Mouse (Mus musculus) heart, embryonic 16.5 days (tissue): ENCODE measurements around the gene Ypel3. TPM values are rescaled to one million over a fixed set of nuclear protein-coding genes. Genes with fewer than 3 reads are reported as not detected.

Experiments used
- ATAC-seq: fragments of 200-750 bp; cut with Nextera tagmentation; replicated peaks from 2 replicates; pipeline ENCODE4 v1.8.0; 2017; ENCODE audit warnings: moderate number of reproducible peaks; ENCODE audit not compliant: insufficient read depth, low FRiP score; ENCODE audit errors: extremely low read depth
- H3K27ac ChIP-seq: fragments of 300-500 bp; sonication (generic); 2 replicates; pipeline ENCODE4 v1.5.1; 2014; ENCODE audit warnings: mild to moderate bottlenecking, low read length, control low read depth, moderate library complexity
- H3K27me3 ChIP-seq: fragments of 300-500 bp; sonication (generic); 2 replicates; pipeline ENCODE4 v1.6.1; 2014; ENCODE audit warnings: low read length, mixed read lengths; ENCODE audit not compliant: control insufficient read depth, insufficient read depth
- H3K36me3 ChIP-seq: fragments of 300-500 bp; sonication (generic); 2 replicates; pipeline ENCODE4 v1.6.1; 2014; ENCODE audit not compliant: control insufficient read depth, insufficient read depth
- H3K4me1 ChIP-seq: fragments of 300-500 bp; sonication (generic); 2 replicates; pipeline ENCODE4 v1.6.1; 2014; ENCODE audit warnings: low read length, mixed read lengths; ENCODE audit not compliant: control insufficient read depth, insufficient read depth
- H3K4me2 ChIP-seq: fragments of 300-500 bp; sonication (generic); 2 replicates; pipeline ENCODE4 v1.6.1; 2014; ENCODE audit warnings: low read depth, mild to moderate bottlenecking, control low read depth, low read length
- H3K4me3 ChIP-seq: fragments of 300-500 bp; sonication (generic); 2 replicates; pipeline ENCODE4 v1.5.1; 2014; ENCODE audit warnings: mild to moderate bottlenecking, control low read depth, low read length
- H3K9ac ChIP-seq: fragments of 300-500 bp; sonication (generic); 2 replicates; pipeline ENCODE4 v1.6.1; 2014; ENCODE audit warnings: low read length, control low read depth
- H3K9me3 ChIP-seq: fragments of 300-500 bp; sonication (generic); replicated peaks from 2 replicates; pipeline ENCODE4 v1.6.1; 2016; ENCODE audit warnings: low read length; ENCODE audit not compliant: control insufficient read depth
- WGBS: fragments of 180-500 bp; shearing (Covaris S2); extraction: QIAGEN DNeasy Blood & Tissue Kit; methylation state at CpG from one replicate; pipeline ENCODE4 v1.1.7; 2014; 5-methylcytosine and 5-hydroxymethylcytosine counted together
- polyA plus RNA-seq: library from polyadenylated mRNA; unstranded; fragments of >200 nt; fragmentation: Nextera tagmentation; extraction: Ambion mirVana; gene quantifications from 2 replicates; pipeline ENCODE4 v1.2.1, GENCODE M21; 2015

Gene Ypel3
- polyA plus RNA-seq, 1 experiment from 2014 or later: 80.8 TPM

GRCm38 (mm10) chr7:126794271-126794605 lies 17.5 kb downstream of the Ypel3 start:
- Histone ChIP-seq H3K4me3 (no peak overlapping the region), H3K4me2 (peak overlapping the region; percentile 13; the same call in 1 of the 2 replicates), H3K36me3 (peaks cover 35% of the 10 kb centered on the region), H3K27ac (peak overlapping the region; percentile 44; the same call in 1 of the 2 replicates), H3K9me3 (no peaks in the 10 kb centered on the region), H3K4me1 (peaks cover 49% of the 10 kb centered on the region), H3K27me3 (no peaks in the 10 kb centered on the region), H3K9ac (no peak overlapping the region)
- 55% methylated on average over 4 of the region's 4 CpGs for WGBS
- ATAC-seq: no peak

DNA sequence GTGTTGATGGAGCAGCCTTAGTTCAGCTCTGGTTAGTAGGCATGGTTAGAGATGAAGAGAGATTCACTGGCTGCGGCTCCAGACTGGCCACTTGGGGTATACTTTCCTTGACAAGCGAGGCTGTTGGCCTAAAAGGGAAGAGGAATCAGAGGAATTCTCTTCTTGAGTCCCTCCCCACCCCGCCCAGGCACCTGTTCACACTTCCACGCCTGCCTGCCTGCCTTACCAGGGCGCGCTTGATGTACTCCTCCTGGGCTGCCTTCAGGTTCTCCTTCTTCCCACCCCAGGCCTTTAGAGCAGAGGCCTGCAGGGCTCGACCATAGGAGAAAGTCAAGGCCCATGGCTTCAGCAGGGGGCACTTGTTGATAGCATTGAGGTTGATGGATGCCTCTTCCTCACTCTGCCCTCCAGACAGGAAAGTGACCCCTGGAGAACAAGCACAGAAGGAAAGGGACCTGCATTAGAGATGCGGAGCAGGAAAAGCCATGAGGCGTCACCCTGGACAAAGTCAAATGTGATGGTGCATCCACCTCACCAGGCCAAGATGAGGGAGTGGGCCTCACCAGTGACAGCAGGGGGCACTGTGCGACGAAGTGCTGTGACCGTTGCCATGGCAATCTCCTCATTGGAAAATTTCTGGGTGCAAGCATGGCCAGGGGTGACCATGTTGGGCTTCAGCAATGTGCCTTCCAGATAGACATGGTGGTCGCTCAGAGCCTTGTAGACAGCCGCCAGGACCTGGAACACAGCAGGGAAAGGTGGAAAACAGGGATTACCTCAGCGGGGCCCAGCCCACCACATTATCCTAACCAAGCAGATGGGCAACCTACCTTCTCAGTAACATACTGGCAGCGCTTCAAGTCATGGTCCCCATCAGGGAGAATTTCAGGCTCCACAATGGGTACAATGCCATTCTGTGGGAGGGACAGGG lies 18.9 kb downstream of the Ypel3 start:
- peaks cover 28% of the 10 kb centered on the region for H3K36me3 ChIP-seq
- peaks cover 56% of the 10 kb centered on the region for H3K4me1 ChIP-seq
- H3K9me3 ChIP-seq: no peaks in the 10 kb centered on the region
- ATAC-seq: no peak
- no peak overlapping the region for H3K9ac ChIP-seq
- H3K27me3 ChIP-seq: no peaks in the 10 kb centered on the region
- WGBS: 77% methylated on average over 16 of the region's 16 CpGs
- H3K4me3 ChIP-seq: peak overlapping the region; percentile 80; the same call in 1 of the 2 replicates
- H3K27ac ChIP-seq: no peak overlapping the region
- peak overlapping the region; percentile 78 for H3K4me2 ChIP-seq

DNA sequence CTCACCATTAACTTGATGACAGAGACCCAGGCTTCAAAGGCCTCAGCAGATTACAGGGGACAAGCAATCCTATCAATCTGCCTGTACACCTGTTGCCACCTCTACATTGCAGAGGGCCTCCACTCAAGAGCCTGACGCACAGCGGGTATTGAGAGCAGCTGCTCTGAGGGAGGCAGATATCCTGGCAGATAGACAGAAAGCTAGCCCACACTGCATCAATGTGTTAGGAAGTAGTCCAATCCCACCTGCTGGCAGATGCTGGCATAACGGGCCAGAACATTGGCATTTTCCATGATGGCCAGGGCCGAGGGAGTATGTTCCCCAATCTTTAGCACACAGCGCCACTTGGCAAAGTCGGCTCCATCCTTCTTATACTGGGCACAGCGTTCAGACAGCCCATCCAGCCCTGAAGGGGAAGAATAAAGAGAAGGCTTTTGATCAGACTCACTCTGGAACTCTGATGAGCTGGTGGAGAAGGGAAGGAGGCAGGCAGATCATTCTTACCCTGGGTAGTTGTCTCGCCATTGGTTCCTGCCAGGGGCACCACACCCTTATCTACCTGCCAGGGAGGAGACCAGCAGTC lies 19.7 kb downstream of the Ypel3 start:
- peak overlapping the region; percentile 80 for H3K4me3 ChIP-seq
- H3K4me1 ChIP-seq: peaks cover 52% of the 10 kb centered on the region
- ATAC-seq: no peak
- H3K36me3 ChIP-seq: peaks cover 28% of the 10 kb centered on the region
- 59% methylated on average over 8 of the region's 8 CpGs for WGBS
- H3K4me2 ChIP-seq: peak overlapping the region; percentile 78
- no peaks in the 10 kb centered on the region for H3K9me3 ChIP-seq
- H3K9ac ChIP-seq: peak overlapping the region; percentile 94
- no peaks in the 10 kb centered on the region for H3K27me3 ChIP-seq
- H3K27ac ChIP-seq: peak overlapping the region; percentile 96; the same call in 1 of the 2 replicates

DNA sequence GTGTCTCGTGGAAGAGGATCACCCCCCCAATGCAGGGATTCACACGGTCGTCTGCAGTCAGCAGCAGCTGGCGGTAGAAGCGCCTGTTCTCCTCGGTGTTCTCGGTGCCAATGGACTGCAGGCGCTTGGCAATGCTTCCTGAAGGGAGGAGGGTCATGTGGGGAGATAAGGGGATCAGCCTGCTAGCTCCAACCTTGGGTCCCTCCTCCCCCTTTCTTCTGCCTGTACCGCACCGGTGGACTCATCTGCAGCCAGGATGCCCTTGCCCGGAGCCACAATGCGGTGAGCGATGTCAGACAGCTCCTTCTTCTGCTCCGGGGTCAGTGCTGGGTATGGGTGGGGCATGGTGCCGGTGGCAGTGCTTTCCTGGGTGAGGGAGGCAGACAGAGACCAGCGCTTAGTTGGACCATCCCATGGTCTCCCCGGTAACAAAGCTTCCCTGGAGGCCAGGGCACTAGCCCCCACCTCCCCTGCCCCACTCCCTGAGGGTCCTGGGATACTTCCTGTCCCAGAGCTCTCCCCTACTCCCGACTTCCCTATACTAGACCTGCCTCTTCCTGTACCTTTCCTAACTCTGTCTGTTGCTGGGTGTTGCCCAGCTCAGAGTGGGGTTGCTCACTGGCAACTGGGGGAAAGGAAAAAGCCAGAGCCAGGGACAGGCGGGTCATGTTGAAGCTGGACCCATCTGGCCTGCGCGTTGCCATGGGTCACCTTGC lies 20.8 kb downstream of the Ypel3 start, which contains the start of gene Fam57b:
Gene Fam57b (plus strand): TSS at position 258 of the 716 bp plus-strand sequence.
- WGBS: 7% methylated on average over 21 of the region's 21 CpGs
- Histone ChIP-seq H3K27me3 (no peaks in the 10 kb centered on the region), H3K36me3 (peaks cover 28% of the 10 kb centered on the region), H3K9me3 (no peaks in the 10 kb centered on the region), H3K4me1 (peaks cover 50% of the 10 kb centered on the region), H3K9ac (peak within 1 kb of the TSS; percentile 94), H3K4me3 (peak within 1 kb of the TSS; percentile 80), H3K4me2 (peak within 1 kb of the TSS; percentile 78), H3K27ac (peak within 1 kb of the TSS; percentile 96)
- 0 out of 2 replicates have a peak, but pooled peaks have one; percentile 7 for ATAC-seq

DNA sequence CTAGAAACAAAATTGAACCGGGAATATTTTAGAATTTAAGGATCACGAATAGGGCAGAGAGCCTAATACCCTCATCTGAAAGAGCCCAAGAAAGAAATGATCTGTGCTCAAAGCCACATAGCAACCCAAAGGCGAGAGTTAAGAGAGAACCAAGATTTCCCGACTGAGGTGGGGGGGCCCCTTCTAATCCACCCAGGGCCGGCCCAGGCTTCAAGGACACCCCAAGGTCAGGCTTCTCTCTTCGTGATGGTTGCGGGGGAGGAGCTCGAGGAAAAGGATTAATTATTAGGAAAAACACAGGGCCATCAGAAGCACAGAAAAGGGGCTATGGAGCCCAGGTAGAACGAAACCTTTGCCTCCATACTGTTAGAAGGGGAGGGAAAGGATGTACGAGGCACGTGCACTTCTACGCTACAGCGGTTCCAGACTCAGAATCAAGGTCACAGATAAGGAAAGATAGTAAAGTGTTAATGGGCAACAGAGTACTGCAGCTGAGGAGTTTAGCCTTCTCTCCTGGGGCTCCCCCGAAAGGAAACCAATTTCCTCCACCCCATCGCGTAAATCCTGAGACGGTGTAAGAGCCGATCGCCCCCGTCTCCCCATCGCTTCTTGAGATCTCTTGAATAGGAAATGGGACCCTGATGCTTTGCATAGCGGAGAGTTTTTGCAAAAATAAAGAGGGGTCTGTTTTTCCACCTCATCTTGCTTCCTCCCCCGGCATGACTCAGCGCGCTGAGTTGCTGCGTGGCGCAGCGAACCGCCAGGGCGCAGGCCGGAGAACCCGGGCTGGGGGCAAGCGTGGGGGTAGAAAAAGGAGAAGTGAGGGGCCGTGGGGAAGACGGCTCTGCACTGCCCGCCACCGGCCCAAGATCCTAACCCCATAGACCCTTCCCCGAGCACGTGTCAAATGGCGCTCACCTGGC lies 21.6 kb downstream of the Ypel3 start:
- H3K9me3 ChIP-seq: no peaks in the 10 kb centered on the region
- ATAC-seq: no peak
- H3K27ac ChIP-seq: peak overlapping the region; percentile 96
- peak overlapping the region; percentile 94 for H3K9ac ChIP-seq
- peaks cover 28% of the 10 kb centered on the region for H3K36me3 ChIP-seq
- H3K4me1 ChIP-seq: peaks cover 45% of the 10 kb centered on the region
- peak overlapping the region; percentile 80 for H3K4me3 ChIP-seq
- peak overlapping the region; percentile 78 for H3K4me2 ChIP-seq
- under 1% methylated on average over 40 of the region's 40 CpGs for WGBS
- no peaks in the 10 kb centered on the region for H3K27me3 ChIP-seq

DNA sequence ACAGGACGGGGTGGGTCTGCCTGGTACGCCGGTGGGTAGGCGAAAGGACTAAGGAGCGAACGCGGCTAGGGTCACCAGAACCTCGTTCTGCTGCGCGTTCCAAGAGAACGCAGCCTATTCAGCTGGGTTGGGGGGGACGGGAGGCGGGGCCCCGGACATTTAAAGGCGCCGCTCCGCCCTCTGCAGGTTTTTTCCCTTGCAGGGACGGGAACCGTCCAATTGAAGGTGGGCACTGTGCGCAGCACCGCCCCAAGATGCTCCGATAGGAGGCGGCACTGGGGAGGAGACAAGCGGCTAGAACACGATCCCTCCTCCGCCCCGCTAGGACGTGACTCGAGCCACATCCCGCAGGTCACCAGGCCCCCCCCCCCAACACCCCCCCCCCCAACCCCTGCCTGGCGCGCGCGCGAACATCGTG lies 22.3 kb downstream of the Ypel3 start:
- no peaks in the 10 kb centered on the region for H3K27me3 ChIP-seq
- H3K4me3 ChIP-seq: peak overlapping the region; percentile 80
- peak overlapping the region; percentile 92 for H3K4me2 ChIP-seq
- H3K9me3 ChIP-seq: no peaks in the 10 kb centered on the region
- peaks cover 42% of the 10 kb centered on the region for H3K4me1 ChIP-seq
- ATAC-seq: peak; percentile 93
- peak overlapping the region; percentile 100 for H3K27ac ChIP-seq
- 1% methylated on average over 30 of the region's 36 CpGs for WGBS
- H3K36me3 ChIP-seq: peaks cover 28% of the 10 kb centered on the region
- peak overlapping the region; percentile 94 for H3K9ac ChIP-seq

DNA sequence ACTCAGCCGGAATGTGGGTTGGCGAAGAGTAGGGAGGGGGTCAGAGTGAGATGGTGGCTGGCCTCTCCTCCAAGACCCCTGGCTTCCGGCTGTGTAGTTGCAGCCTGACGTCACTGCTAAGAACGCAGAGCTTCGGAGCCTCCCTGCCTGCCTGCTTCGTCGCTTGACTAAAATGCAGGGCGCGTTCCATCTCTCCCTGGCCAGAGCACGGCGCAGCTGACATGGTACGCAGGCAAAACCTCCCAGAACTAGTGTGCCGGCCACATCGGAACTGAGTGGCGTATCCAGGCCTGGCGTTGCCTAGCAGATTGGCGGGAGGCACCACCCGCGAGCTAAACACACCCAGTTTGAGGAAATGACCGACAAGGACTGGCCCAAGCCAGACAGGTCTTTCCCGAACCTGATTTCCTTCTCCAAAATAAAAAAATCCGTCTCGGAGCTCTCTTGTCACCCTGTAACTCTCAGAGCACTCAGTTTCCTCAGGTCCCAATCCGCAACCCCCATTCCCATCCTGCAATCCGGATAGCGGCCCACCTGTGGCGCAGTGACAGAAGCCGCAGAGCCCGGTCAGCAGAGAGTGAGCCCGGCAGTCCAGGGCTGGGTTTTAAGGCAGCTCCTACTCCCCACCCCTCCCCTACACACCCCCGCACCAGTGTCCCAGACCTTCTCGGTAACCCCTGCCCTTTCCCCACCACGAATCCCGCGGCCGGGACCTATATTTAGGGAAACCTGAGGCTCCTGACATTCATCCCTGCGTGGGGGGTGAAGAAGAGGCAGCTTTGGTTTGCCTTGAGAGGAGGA lies 22.9 kb downstream of the Ypel3 start:
- 1% methylated on average over 37 of the region's 38 CpGs for WGBS
- Histone ChIP-seq H3K4me3 (peak overlapping the region; percentile 80), H3K4me2 (peak overlapping the region; percentile 92), H3K4me1 (peaks cover 37% of the 10 kb centered on the region), H3K27me3 (no peaks in the 10 kb centered on the region), H3K9me3 (no peaks in the 10 kb centered on the region), H3K36me3 (peaks cover 26% of the 10 kb centered on the region), H3K9ac (peak overlapping the region; percentile 92), H3K27ac (peak overlapping the region; percentile 100)
- peak; percentile 86 for ATAC-seq
